Comparison of ENCODE assay signal across 23 mouse cellular contexts in genomic region chr5:66911068-66911467, GRCm38 (mm10).
DNase-seq lines count a peak whose midpoint lies in the region; ATAC-seq lines count a peak whose summit lies in the region.
"Had no signal": no experiment of that assay in that cellular context is flagged by ENCODE, and none has a peak within 500 bp of the region (broad histone marks: within the 10 kb centered on the region; RNA-seq: fewer than 3 reads in every experiment).

No protein-coding gene starts in this region.

- peak; percentile 7 for DNase-seq in NIH3T3 (ENCODE audit: low read depth)
- DNase-seq in adipocyte (ENCODE audit: low spot score): peak; percentile 45
- DNase-seq in lung, postnatal 14 days: peak; percentile 61
- no peak for DNase-seq in Muller cell, postnatal 12 days (ENCODE audit: inconsistent ontology term)
- DNase-seq in heart, adult 9 months (ENCODE audit: low spot score in 2 of 2): no peak
- DNase-seq in thymus, postnatal 0 days (ENCODE audit: low spot score): no peak
- DNase-seq: adrenal gland, postnatal 14 days; cerebellum, adult 11-12 months; cerebellum, adult 9-11 months; cerebellum, postnatal 36 days; gastrocnemius, postnatal 10 days; heart, adult 11 months; heart, postnatal 10 days; heart, postnatal 4 days had no signal

- H3K9ac ChIP-seq in lung, embryonic 15.5 days: no peak overlapping the region
- H3K9ac ChIP-seq: embryonic facial prominence, embryonic 13.5 days; forebrain, embryonic 15.5 days; hindbrain, embryonic 12.5 days had no signal

- ATAC-seq in lung, embryonic 15.5 days (ENCODE audit: borderline replicate concordance, extremely low read depth, low FRiP score, low TSS enrichment): peak; percentile 78
- no peak for ATAC-seq in granulocyte monocyte progenitor cell, adult 5-6 weeks (replicated peaks; ENCODE audit: poor library complexity, severe bottlenecking)
- ATAC-seq: forebrain, embryonic 15.5 days; hindbrain, embryonic 16.5 days; inflammation-experienced regulatory T-cells, adult 6 months had no signal

- H3K4me2 ChIP-seq in lung, embryonic 15.5 days: no peak overlapping the region
- H3K4me2 ChIP-seq: embryonic facial prominence, embryonic 13.5 days; forebrain, embryonic 15.5 days; hindbrain, embryonic 12.5 days had no signal

- H3K36me3 ChIP-seq in lung, embryonic 15.5 days: no peaks in the 10 kb centered on the region
- H3K36me3 ChIP-seq: embryonic facial prominence, embryonic 13.5 days; forebrain, embryonic 10.5 days; forebrain, embryonic 15.5 days; heart, embryonic 10.5 days; hindbrain, embryonic 12.5 days had no signal

- H3K9me3 ChIP-seq in lung, embryonic 15.5 days: no peaks in the 10 kb centered on the region; the same call in 1 of the 2 replicates
- H3K9me3 ChIP-seq: embryonic facial prominence, embryonic 13.5 days; forebrain, embryonic 15.5 days; heart, embryonic 10.5 days; hindbrain, embryonic 12.5 days had no signal

- peak overlapping the region; percentile 88 for H3K27ac ChIP-seq in lung, embryonic 15.5 days
- H3K27ac ChIP-seq: embryonic facial prominence, embryonic 13.5 days; forebrain, embryonic 10.5 days; forebrain, embryonic 15.5 days; heart, embryonic 10.5 days; hindbrain, embryonic 12.5 days had no signal

- H3K4me3 ChIP-seq in lung, embryonic 15.5 days: no peak overlapping the region
- H3K4me3 ChIP-seq: embryonic facial prominence, embryonic 13.5 days; forebrain, embryonic 10.5 days; forebrain, embryonic 15.5 days; heart, embryonic 10.5 days; hindbrain, embryonic 12.5 days had no signal

- WGBS in lung, embryonic 15.5 days: 25% methylated on average over 4 of the region's 4 CpGs

- H3K27me3 ChIP-seq in lung, embryonic 15.5 days: no peaks in the 10 kb centered on the region
- H3K27me3 ChIP-seq: embryonic facial prominence, embryonic 13.5 days; forebrain, embryonic 15.5 days; hindbrain, embryonic 12.5 days had no signal

- peaks cover 26% of the 10 kb centered on the region for H3K4me1 ChIP-seq in lung, embryonic 15.5 days
- H3K4me1 ChIP-seq: heart, embryonic 10.5 days had no signal

Comparison
In these comparisons a context has a peak if more than half of its experiments do, and no peak if none do; other contexts are left out.
1. DNase-seq: peak in NIH3T3 (single experiment), adipocyte (single experiment) and lung, postnatal 14 days (single experiment); none in Muller cell, postnatal 12 days (single experiment), heart, adult 9 months (0 of 2) and thymus, postnatal 0 days (single experiment).